Mouse (Mus musculus) heart, embryonic 13.5 days (tissue): ENCODE measurements around the gene Hcar1. TPM values are rescaled to one million over a fixed set of nuclear protein-coding genes. Genes with fewer than 3 reads are reported as not detected.

Experiments
- ATAC-seq: fragments of 200-750 bp; cut with Nextera tagmentation; 2 replicates; pipeline ENCODE4 v1.8.0; 2017; ENCODE audit warnings: moderate TSS enrichment; ENCODE audit not compliant: insufficient number of reproducible peaks, low FRiP score, low TSS enrichment; ENCODE audit errors: extremely low read depth
- H3K27ac ChIP-seq: fragments of 300-500 bp; sonication (generic); replicated peaks from 2 replicates; pipeline ENCODE4 v1.5.1; 2015; ENCODE audit warnings: moderate library complexity, mild to moderate bottlenecking, inconsistent platforms
- H3K27me3 ChIP-seq: fragments of 300-500 bp; sonication (generic); replicated peaks from 2 replicates; pipeline ENCODE4 v1.6.1; 2015; ENCODE audit warnings: mild to moderate bottlenecking, inconsistent platforms
- H3K36me3 ChIP-seq: fragments of 300-500 bp; sonication (generic); 2 replicates; pipeline ENCODE4 v1.6.1; 2015; ENCODE audit warnings: mild to moderate bottlenecking, inconsistent platforms
- H3K4me1 ChIP-seq: fragments of 300-500 bp; sonication (generic); 2 replicates; pipeline ENCODE4 v1.6.1; 2015; ENCODE audit warnings: inconsistent platforms
- H3K4me2 ChIP-seq: fragments of 300-500 bp; sonication (generic); 2 replicates; pipeline ENCODE4 v1.6.1; 2015; ENCODE audit warnings: inconsistent platforms, mild to moderate bottlenecking, moderate library complexity
- H3K4me3 ChIP-seq: fragments of 300-500 bp; sonication (generic); 2 replicates; pipeline ENCODE4 v1.5.1; 2015; ENCODE audit warnings: moderate library complexity, mild to moderate bottlenecking, inconsistent platforms
- H3K9ac ChIP-seq: fragments of 300-500 bp; sonication (generic); 2 replicates; pipeline ENCODE4 v1.6.1; 2015; ENCODE audit warnings: inconsistent platforms, mild to moderate bottlenecking, moderate library complexity
- H3K9me3 ChIP-seq: fragments of 300-500 bp; sonication (generic); 2 replicates; pipeline ENCODE4 v1.6.1; 2016; ENCODE audit warnings: inconsistent platforms
- WGBS: fragments of 180-500 bp; shearing (Covaris S2); methylation state at CpG from one replicate; pipeline ENCODE4 v1.1.7; 2015; ENCODE audit warnings: mixed read lengths; 5-methylcytosine and 5-hydroxymethylcytosine counted together
- polyA plus RNA-seq: library from polyadenylated mRNA; unstranded; fragments of >200 nt; fragmentation: Nextera tagmentation; extraction: Ambion mirVana; gene quantifications from 2 replicates; pipeline ENCODE4 v1.2.1, GENCODE M21; 2015

The Hcar1 gene
- polyA plus RNA-seq, 1 experiment from 2014 or later: 0.20 TPM

- peak overlapping the region; percentile 42 for H3K4me2 ChIP-seq
- H3K9ac ChIP-seq: no peak overlapping the region
- H3K36me3 ChIP-seq: no peaks in the 10 kb centered on the region
- no peaks in the 10 kb centered on the region for H3K27me3 ChIP-seq
- no peaks in the 10 kb centered on the region for H3K9me3 ChIP-seq
- WGBS: 42% methylated on average over 6 of the region's 6 CpGs
- H3K4me1 ChIP-seq: peaks cover 5% of the 10 kb centered on the region; the same call in 1 of the 2 replicates
- ATAC-seq: no peak
- no peak overlapping the region for H3K27ac ChIP-seq
- no peak overlapping the region for H3K4me3 ChIP-seq
Measured at GRCm38 (mm10) chr5:123891669-123892068, 11.8 kb upstream of the Hcar1 start.

- H3K36me3 ChIP-seq: no peaks in the 10 kb centered on the region
- H3K9me3 ChIP-seq: no peaks in the 10 kb centered on the region
- H3K27ac ChIP-seq: no peak overlapping the region
- no peak overlapping the region for H3K4me2 ChIP-seq
- H3K4me3 ChIP-seq: no peak overlapping the region
- H3K27me3 ChIP-seq: no peaks in the 10 kb centered on the region
- H3K9ac ChIP-seq: no peak overlapping the region
- 78% methylated on average over 5 of the region's 5 CpGs for whole genome bisulfite sequencing
- ATAC-seq: no peak
- H3K4me1 ChIP-seq: peaks cover 5% of the 10 kb centered on the region; the same call in 1 of the 2 replicates
Measured at GRCm38 (mm10) chr5:123890987-123891386, 11.2 kb upstream of the Hcar1 start.

- Histone ChIP-seq H3K27me3 (no peaks in the 10 kb centered on the region), H3K9me3 (no peaks in the 10 kb centered on the region), H3K36me3 (no peaks in the 10 kb centered on the region), H3K9ac (no peak overlapping the region), H3K4me2 (no peak overlapping the region), H3K27ac (no peak overlapping the region), H3K4me1 (peaks cover 5% of the 10 kb centered on the region; the same call in 1 of the 2 replicates), H3K4me3 (no peak overlapping the region)
- no peak for ATAC-seq
- WGBS: 66% methylated on average over 2 of the region's 2 CpGs
Measured at GRCm38 (mm10) chr5:123890312-123890711, 10.5 kb upstream of the Hcar1 start.

GRCm38 (mm10) chr5:123886365-123886764 is 6.5 kb upstream of the Hcar1 start:
- Histone ChIP-seq H3K4me2 (no peak overlapping the region), H3K9ac (no peak overlapping the region), H3K27me3 (no peaks in the 10 kb centered on the region; the same call in 1 of the 2 replicates), H3K4me3 (no peak overlapping the region), H3K9me3 (no peaks in the 10 kb centered on the region), H3K27ac (no peak overlapping the region), H3K36me3 (no peaks in the 10 kb centered on the region), H3K4me1 (no peaks in the 10 kb centered on the region)
- no peak for ATAC-seq
- 69% methylated on average over 3 of the region's 3 CpGs for WGBS

GRCm38 (mm10) chr5:123884332-123884731 is 4.5 kb upstream of the Hcar1 start:
- Histone ChIP-seq H3K4me1 (peaks cover 10% of the 10 kb centered on the region; the same call in 1 of the 2 replicates), H3K4me3 (no peak overlapping the region), H3K9ac (no peak overlapping the region), H3K36me3 (no peaks in the 10 kb centered on the region), H3K9me3 (no peaks in the 10 kb centered on the region), H3K4me2 (no peak overlapping the region), H3K27ac (no peak overlapping the region), H3K27me3 (no peaks in the 10 kb centered on the region; the same call in 1 of the 2 replicates)
- 55% methylated on average over 10 of the region's 10 CpGs for WGBS
- ATAC-seq: no peak

- no peak overlapping the region for H3K4me3 ChIP-seq
- no peaks in the 10 kb centered on the region for H3K9me3 ChIP-seq
- H3K9ac ChIP-seq: no peak overlapping the region
- ATAC-seq: no peak
- H3K4me2 ChIP-seq: no peak overlapping the region
- WGBS: 71% methylated on average over 7 of the region's 7 CpGs
- no peaks in the 10 kb centered on the region for H3K36me3 ChIP-seq
- H3K4me1 ChIP-seq: peaks cover 10% of the 10 kb centered on the region; the same call in 1 of the 2 replicates
- no peaks in the 10 kb centered on the region; the same call in 1 of the 2 replicates for H3K27me3 ChIP-seq
- no peak overlapping the region for H3K27ac ChIP-seq
Measured at GRCm38 (mm10) chr5:123883891-123884290, 4.1 kb upstream of the Hcar1 start.

GRCm38 (mm10) chr5:123880778-123881177 is 958 bp upstream of the Hcar1 start:
- no peak overlapping the region for H3K9ac ChIP-seq
- H3K4me3 ChIP-seq: no peak overlapping the region
- H3K27ac ChIP-seq: no peak overlapping the region
- no peaks in the 10 kb centered on the region for H3K9me3 ChIP-seq
- H3K36me3 ChIP-seq: no peaks in the 10 kb centered on the region
- no peak for ATAC-seq
- peaks cover 10% of the 10 kb centered on the region; the same call in 1 of the 2 replicates for H3K4me1 ChIP-seq
- no peak overlapping the region for H3K4me2 ChIP-seq
- no peaks in the 10 kb centered on the region; the same call in 1 of the 2 replicates for H3K27me3 ChIP-seq
- 70% methylated on average over 14 of the region's 14 CpGs for WGBS

- H3K4me2 ChIP-seq: 0 out of 2 replicates have a peak overlapping the region, but pooled peaks have one; percentile 9
- H3K27ac ChIP-seq: no peak overlapping the region
- peaks cover 10% of the 10 kb centered on the region; the same call in 1 of the 2 replicates for H3K4me1 ChIP-seq
- no peaks in the 10 kb centered on the region for H3K9me3 ChIP-seq
- H3K9ac ChIP-seq: 0 out of 2 replicates have a peak overlapping the region, but pooled peaks have one; percentile 10
- no peaks in the 10 kb centered on the region for H3K36me3 ChIP-seq
- 54% methylated on average over 14 of the region's 14 CpGs for WGBS
- no peaks in the 10 kb centered on the region; the same call in 1 of the 2 replicates for H3K27me3 ChIP-seq
- no peak overlapping the region for H3K4me3 ChIP-seq
- ATAC-seq: no peak
Measured at GRCm38 (mm10) chr5:123878056-123878455, 1.8 kb downstream of the Hcar1 start.

- Histone ChIP-seq H3K9ac (no peak overlapping the region), H3K4me1 (no peaks in the 10 kb centered on the region), H3K9me3 (no peaks in the 10 kb centered on the region), H3K4me3 (no peak overlapping the region), H3K36me3 (no peaks in the 10 kb centered on the region), H3K27me3 (no peaks in the 10 kb centered on the region), H3K27ac (no peak overlapping the region), H3K4me2 (no peak overlapping the region)
- ATAC-seq: no peak
- 77% methylated on average over 5 of the region's 5 CpGs for WGBS
Measured at GRCm38 (mm10) chr5:123874177-123874576, 5.6 kb downstream of the Hcar1 start.

GRCm38 (mm10) chr5:123869615-123870014 is 10.2 kb downstream of the Hcar1 start:
- H3K9me3 ChIP-seq: no peaks in the 10 kb centered on the region
- no peaks in the 10 kb centered on the region for H3K27me3 ChIP-seq
- no peak for ATAC-seq
- H3K27ac ChIP-seq: no peak overlapping the region
- H3K4me2 ChIP-seq: no peak overlapping the region
- no peak overlapping the region for H3K4me3 ChIP-seq
- H3K36me3 ChIP-seq: no peaks in the 10 kb centered on the region
- H3K9ac ChIP-seq: no peak overlapping the region
- no peaks in the 10 kb centered on the region for H3K4me1 ChIP-seq
- WGBS: 81% methylated on average over 4 of the region's 4 CpGs

- ATAC-seq: no peak
- H3K9ac ChIP-seq: no peak overlapping the region
- no peaks in the 10 kb centered on the region for H3K4me1 ChIP-seq
- H3K27me3 ChIP-seq: no peaks in the 10 kb centered on the region; the same call in 1 of the 2 replicates
- WGBS: 81% methylated on average over 4 of the region's 4 CpGs
- no peaks in the 10 kb centered on the region for H3K36me3 ChIP-seq
- no peak overlapping the region for H3K27ac ChIP-seq
- H3K4me2 ChIP-seq: no peak overlapping the region
- H3K9me3 ChIP-seq: no peaks in the 10 kb centered on the region
- H3K4me3 ChIP-seq: no peak overlapping the region
Measured at GRCm38 (mm10) chr5:123866457-123866856, 13.4 kb downstream of the Hcar1 start.

- H3K4me3 ChIP-seq: no peak within 1 kb of the TSS
- H3K9me3 ChIP-seq: no peaks in the 10 kb centered on the region
- H3K36me3 ChIP-seq: no peaks in the 10 kb centered on the region
- no peak within 1 kb of the TSS for H3K27ac ChIP-seq
- no peak within 1 kb of the TSS for H3K9ac ChIP-seq
- ATAC-seq: no peak
- no peak within 1 kb of the TSS for H3K4me2 ChIP-seq
- no peaks in the 10 kb centered on the region; the same call in 1 of the 2 replicates for H3K27me3 ChIP-seq
- H3K4me1 ChIP-seq: no peaks in the 10 kb centered on the region
- 67% methylated on average over 12 of the region's 12 CpGs for WGBS
Measured at GRCm38 (mm10) chr5:123865365-123865764, 14.5 kb downstream of the Hcar1 start, which contains the start of gene Hcar2. TSS of gene Hcar2 (minus strand) at chr5:123865499.
